Mouse (Mus musculus) cortical plate, adult 2 months (tissue): ENCODE data around the gene Apbb2.

Experiments used
- CTCF ChIP-seq: fragments of 200-500 bp; IDR thresholded peaks from 2 replicates; pipeline ENCODE4 v1.5.1; 2011; ENCODE audit warnings: mild to moderate bottlenecking, control low read depth, low read length; ENCODE audit not compliant: insufficient read depth; ENCODE audit errors: extremely low read depth
- POLR2A ChIP-seq: fragments of 200-500 bp; IDR thresholded peaks from 2 replicates; pipeline ENCODE4 v1.6.1; 2011; ENCODE audit warnings: mild to moderate bottlenecking, low read length, control low read depth; ENCODE audit not compliant: insufficient read depth; ENCODE audit errors: extremely low read depth

GRCm38 (mm10) chr5:66474153-66474552, 144.4 kb downstream of the Apbb2 start:
- TF ChIP-seq POLR2A (no peak), CTCF (no peak)
